Mouse (Mus musculus) spleen, embryonic (tissue): ENCODE data around the gene Eif4a1.
"Not testable (repeated sequence)": the region's sequence is repeated elsewhere in the genome, so short reads cannot be mapped to it uniquely, and the experiment has no call there.

Experiments
- CTCF ChIA-PET: fragments of 350-600 bp; sonication (Branson Sonifier 250); formaldehyde crosslinking; loops from one replicate; lab custom pipeline; 2022; lab: Charles Lee

The Eif4a1 gene

DNA sequence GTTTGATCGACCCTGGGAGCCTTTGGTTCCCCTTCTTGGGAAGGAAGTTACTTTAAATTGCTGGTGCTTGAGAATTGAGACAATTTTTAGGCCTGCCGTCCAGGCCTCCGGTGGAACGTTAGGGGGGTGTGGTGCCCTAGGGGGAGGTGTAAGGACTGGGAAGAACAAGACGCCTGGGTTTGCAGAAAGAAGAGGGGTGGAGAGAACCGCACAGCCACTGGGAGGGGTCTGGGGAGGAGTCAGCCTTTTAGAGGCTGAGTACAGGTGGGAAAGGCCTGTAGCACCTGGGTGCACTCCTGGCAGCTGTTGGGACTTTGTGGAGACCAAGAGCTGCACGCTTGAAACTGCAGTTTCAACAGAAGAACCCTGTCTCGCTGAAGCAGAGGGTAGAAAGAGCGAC is 17.5 kb downstream of the Eif4a1 start:
- CTCF ChIA-PET = interaction anchor here (0.6 kb wide), 1 partner anchor 193 kb away, joined by 6 read pairs; no protein-coding TSS in a partner anchor

DNA sequence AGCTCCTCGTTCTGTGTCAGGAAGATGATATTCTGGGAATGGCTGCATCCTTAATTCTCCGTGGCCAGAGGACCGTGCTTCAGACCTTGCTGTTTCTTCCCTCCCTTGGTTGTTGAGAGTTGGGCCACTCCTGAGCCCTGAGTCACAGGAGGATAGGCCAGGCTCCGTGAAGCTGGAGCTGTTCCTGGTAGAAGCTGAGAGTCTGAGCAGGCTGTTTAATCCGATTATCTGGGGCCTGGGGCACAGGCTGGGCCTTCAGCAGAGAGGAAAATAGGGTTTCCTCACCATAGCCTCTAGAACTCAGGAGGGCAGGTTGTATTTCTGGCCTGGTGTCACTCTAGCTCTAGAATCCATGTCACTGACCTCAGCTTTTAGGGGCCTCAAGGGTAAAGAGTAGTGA is 18.8 kb downstream of the Eif4a1 start:
- CTCF ChIA-PET = interaction anchor here (0.6 kb wide), 1 partner anchor 157 kb away, joined by 8 read pairs; no protein-coding TSS in a partner anchor

DNA sequence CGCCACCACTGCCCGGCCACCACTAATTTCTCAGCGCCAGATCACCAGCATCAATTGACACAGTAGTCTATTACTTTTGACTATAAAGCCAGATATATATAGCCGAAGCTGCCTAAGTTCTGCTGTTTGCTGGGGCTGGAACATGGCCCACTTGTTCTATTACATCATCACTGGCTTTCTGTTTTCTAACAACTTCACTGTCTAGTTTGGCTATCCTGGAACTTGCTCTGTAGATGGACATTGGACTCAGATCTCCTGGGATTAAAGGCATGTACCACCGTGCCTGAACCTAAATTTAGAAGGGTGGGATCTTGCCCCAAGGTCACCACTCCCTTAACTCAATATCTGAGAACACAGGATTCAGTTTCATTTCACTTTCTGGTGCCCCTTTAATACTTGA is 26.4 kb downstream of the Eif4a1 start:
- CTCF ChIA-PET = no interaction called here

DNA sequence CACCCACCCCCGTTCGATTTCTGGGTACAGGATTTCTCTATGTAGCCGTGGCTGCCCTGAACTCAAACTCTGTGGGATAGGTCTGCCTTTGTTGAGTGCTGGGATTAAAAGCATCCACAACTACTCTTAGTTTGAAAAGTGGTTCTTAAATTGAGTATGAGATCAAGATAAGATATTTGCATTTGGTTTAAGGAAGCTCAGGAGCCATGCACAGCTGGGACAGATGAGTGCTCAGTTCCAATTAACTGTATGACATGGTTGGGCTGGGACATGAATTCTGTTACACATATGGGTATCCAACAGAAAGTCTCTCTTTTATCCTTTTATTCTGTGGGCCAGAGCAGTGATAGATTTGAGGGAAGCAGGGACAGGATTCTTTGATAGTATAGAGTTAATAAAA is 36.8 kb downstream of the Eif4a1 start:
- CTCF ChIA-PET = no interaction called here

DNA sequence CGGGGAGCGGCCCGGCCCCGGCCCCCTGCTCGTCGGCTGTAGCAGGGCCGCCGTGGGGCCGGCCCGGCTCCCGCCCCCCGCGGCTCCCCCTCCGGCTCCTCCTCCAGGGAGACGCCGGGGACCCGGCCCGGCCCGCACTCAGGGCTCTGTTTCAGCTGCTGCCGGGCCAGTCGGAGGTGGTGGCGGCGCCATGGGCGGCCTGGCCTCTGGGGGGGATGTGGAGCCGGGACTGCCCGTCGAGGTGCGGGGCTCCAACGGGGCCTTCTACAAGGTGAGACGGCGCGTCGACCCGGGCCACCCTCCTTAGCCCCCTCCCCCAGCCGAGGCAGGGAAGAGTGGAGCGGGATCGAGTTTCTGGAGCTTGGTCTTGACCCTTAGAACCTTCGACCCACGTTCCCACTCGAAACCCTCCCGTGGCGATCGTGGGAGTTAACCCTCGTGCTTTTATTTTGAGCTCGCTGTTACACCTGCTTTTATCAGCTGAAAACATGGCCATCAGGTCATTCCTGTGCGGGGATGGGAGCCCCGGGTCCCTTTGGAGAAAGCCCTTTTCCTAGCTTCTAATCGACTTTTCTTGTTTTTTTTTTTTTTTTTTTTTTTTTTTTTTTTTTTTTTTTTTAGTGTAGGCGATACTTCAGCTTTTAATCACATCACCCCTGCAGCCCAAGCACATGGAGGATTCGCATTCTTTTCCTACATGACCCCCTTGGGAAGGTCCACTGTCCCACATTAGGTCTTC is 38.9 kb downstream of the Eif4a1 start:
- CTCF ChIA-PET = interaction anchor here (0.6 to 0.8 kb wide), 2 partner anchors 25 to 385 kb away, joined by 3 read pairs; no protein-coding TSS in a partner anchor

DNA sequence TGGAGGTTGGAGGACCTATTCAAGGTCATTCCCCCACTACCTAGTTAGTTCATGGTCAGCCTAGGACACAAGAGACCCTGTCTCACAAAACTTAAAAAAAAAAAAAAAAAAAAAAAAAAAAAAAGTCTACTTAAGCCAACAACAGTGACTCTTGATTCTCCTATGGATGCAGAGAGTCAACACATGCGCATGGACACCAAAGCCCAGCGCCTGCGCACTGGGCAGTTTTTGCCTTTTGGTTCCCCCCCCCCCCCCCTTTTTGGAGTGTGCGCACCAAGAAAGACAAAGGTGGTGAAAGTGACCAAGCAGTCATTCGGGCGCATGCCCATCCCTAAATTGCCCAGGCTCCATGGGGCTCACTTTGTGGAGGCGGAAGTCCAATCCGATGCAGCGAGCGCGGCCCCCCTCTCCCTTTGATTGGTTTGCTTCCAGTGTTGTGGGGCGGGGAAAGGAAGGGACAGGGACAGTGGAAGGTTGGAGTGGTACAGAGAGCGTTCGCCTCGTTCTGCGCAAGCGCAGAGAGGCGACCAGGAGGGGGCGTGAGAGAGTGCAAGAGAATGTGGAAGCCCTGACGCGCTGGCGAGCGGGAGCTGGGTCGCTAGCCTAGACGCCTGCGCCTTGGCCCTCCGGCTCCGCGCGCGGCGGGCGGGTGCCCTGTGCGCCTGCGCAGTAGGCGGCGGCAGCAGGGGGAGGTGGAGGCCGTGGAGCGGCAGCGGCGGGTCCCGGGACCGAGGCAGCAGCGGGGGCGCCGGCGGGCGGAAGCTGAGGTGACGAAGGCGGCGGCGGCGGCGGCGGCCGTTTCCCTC is 39.7 kb downstream of the Eif4a1 start, which contains the start of gene Fxr2:
Gene Fxr2 (plus strand): TSS at position 707 of the 806 bp plus-strand sequence.
- CTCF ChIA-PET = interaction anchor here (0.7 to 0.8 kb wide), 2 partner anchors 26 to 382 kb away, joined by 3 read pairs; no protein-coding TSS in a partner anchor

DNA sequence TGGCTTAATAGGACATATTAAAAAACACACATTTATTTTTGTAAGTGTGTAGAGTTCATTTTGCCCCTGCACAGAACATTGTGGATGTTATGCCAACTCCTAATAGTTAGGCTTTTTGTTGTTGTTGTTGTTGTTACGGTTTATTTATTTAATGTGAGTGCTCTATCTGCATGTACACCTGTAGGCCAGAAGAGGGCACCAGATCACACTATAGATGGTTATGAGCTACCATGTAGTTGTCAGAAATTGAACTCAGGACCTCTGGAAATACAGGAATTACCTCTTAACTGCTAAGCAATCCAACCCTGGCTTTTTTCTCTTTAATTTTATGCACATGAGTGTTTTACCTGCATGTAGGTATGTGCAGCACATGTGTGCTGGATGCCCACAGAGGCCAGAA is 42.4 kb downstream of the Eif4a1 start:
- CTCF ChIA-PET = no interaction called here

DNA sequence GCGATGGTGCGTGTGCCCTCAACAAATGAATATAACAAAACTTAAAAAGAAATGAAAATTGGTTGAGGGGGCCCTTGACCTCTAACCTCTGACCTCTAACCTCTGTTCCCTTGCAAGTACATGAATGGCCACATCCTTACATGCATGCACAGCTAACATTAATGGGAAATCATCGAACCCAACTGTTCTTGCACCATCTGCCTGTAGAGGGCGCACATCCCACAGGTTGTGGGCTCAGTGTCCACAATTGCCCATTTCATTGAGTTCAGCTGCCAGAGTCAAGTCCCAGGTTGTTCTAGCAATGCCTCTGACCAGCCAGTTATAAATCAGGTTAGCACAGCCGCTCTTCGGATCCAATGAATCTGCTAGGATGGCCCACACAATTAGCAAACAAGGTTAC is 43.9 kb downstream of the Eif4a1 start:
- CTCF ChIA-PET = interaction anchor here (1.1 kb wide), 1 partner anchor 35 kb away, joined by 4 read pairs; no protein-coding TSS in a partner anchor

DNA sequence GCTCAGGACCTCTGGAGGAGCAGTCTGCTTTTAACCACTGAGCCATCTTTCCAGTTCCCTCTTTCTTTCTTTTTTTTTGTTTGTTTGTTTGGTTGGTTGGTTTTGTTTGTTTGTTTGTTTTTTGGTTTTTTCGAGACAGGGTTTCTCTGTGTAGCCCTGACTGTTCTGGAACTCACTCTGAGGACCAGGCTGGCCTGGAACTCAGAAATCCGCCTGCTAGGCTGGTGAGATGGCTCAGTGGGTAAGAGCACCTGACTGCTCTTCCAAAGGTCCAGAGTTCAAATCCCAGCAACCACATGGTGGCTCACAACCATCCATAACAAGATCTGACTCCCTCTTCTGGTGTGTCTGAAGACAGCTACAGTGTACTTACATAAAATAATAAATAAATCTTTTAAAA is 47.9 kb downstream of the Eif4a1 start:
- CTCF ChIA-PET = not testable (repeated sequence)

DNA sequence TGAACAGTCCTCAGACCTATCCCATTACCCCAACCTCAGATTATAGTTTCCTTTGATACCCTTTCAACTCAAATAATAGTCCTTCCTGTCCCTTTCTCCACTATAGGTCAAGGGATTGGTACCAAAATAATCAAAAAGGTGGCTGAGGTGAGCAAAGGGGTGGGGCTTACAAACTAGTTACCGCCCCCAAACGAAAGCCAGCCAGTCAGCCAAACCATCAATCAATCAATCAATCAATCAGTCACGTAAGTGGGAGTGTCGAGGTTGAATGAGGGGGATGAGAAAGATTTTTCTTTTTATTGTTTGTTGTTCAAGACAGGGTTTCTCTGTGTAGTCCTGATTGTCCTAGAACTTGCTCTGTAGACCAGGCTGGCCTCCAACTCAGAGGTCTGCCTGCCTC is 49.2 kb downstream of the Eif4a1 start:
- CTCF ChIA-PET = no interaction called here

DNA sequence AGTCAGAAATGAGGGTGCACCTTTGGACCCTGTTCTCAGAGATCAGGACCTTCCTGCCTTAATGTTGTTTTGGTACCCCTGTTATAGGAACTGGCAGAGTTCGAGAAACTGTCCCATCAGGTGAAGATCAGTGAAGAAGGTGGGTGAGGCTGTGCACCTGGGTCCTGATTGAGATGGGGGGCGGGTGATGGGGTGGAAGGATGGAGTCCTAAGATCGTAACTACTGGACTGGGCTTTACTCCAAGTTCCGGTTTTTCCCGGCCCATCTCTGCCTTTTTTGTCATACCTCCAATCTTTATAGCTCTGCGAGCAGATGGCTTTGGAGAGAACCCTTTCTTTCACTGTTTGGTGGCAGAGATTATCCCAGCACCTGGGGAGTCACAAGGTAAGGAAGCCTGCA is 49.8 kb downstream of the Eif4a1 start:
- CTCF ChIA-PET = no interaction called here

DNA sequence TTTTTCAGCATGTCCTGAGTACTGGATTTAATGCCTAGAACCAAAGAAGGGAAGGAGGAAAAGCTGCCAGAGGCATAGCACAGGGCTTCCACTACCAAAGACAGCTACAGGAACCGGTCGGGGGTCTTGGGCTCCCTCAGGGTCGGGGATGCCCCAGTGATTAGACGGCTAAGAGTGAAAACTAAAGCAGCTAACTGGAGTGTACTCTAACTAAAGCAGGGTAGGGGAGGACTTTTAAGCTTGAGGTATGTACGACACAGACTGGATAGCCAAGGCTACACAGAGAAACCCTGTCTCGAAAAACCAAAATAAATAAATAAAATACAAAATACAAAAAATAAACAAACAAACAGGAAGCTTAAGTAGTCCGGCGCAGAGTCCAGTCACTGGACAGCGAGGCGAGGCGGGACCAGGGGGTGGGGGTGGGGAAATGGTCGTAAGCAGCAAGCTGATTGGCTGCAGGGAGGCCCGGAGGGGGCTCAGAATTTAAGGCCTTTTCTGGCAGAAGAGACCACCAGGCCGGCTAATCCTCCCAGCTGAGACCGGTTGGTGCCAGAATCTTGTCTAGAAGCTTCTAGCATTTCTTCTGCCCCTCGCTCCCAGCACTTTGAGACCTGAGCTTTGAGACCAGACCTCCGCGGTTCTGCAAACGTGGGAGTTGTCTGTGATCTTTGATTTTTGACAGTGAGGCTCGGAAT is 50.5 kb downstream of the Eif4a1 start, which contains the start of gene Sat2:
Gene Sat2 (plus strand): TSS at position 454 of the 698 bp plus-strand sequence.
- CTCF ChIA-PET = no interaction called here

DNA sequence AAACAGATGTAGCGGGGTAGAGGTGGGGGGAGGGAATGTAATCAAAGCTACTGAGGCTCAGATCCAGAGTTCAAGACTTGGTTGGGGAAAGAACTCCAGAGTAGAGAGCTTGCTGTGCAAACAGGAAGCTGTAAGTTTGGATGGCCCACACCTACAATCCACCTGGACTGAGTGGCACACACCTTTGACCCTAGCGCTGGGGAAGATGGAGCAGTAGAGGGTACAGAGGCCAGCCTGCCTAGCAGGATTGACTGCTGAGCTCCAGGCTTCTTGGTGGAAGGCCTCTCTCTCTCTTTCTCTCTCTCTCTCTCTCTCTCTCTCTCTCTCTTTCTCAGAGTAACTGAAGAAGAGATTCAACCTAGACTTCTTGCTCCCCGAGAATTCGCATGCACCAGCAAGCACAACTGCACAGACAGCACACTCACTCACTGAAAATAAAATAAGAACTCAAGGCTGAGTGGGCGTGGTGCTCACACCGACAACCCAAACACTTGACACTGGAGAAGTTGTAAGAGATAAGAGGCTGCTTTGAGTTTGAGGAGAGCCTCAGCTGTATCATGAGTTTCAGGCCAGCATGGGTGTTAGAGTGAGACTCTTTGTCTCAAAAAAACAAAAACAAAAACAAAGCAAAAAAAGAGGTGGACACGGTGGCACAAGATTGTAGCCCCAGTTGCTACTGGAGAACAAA is 51.7 kb downstream of the Eif4a1 start:
- CTCF ChIA-PET = interaction anchor here (0.6 to 0.7 kb wide), 3 partner anchors 89 to 769 kb away, joined by 4 to 6 read pairs (median 4); no protein-coding TSS in a partner anchor

DNA sequence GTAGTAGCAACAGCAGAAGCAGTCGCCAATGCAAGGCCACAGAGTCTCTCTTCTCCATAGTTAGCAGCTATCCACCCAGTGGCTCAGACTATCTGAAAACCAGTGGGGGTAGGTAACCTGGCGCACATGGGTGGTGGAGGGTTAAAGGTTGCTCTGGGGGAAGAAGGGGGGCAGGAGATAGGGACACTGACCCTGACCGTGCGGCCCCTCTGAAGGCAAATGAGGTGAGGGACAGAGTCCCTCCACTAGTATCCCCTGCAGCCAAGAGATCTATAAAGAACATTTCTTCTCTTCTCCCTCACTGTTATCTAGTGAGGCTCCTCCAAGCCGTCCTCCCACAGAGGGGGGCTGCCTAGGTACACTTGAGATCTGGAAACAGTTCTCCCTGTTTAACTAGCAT is 54.4 kb downstream of the Eif4a1 start, which contains the start of gene Shbg:
Gene Shbg (minus strand): TSS at position 101 of the 400 bp plus-strand sequence.
- CTCF ChIA-PET = no interaction called here
